Mouse (Mus musculus) cerebellum, adult 8-10 months (tissue): ENCODE measurements around the gene Trip10.

Experiments used
- DNase-seq: peaks from one replicate; pipeline ENCODE4 v3.0.0; 2022

Gene Trip10

DNA sequence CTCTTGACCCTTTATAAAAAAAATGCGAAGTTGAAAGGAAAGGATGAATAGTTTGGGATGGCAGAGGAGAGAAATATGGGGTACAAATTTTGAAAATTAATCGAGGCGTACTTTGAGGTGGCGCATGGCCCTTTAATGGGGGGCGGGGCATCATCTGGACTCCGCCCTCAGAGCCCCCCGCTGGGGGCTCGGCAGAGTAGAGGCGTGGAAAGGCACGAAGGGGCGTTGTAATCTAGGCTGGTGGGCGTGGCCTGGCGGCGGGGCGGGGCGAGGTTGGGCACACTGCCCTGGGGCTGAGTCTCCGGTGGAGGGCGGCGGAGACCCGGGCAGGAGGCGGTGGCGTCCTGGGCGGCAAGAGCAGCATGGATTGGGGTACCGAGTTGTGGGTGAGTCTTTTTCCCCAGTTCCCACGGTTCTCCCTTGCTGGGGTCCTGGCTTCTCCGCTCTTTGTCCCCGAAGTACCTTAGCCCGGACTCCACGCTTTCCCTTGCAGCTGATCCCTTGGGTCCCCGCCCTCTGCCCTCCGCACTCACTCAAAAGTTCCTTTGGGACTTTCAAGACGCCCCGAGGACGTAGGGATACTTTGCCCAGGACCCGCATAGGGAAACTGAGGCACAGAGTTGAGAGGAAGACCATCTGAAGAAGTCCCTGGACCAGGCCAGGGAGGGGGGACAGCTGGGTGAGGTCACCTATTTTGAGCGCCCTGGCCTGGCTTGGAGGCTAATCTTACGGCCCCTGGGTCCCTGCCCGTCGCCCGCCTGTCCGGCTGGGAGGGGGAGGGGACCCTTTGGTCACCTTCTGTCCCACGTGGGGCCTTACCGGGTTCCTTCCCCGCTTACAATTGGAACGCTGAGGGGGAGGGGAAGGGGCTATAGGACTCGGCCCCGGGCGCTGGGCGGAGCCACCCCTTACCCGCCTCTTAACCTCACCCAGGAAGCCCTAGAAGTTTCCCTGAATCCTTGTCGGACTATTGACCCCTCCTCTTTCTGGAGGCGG, at the start of gene Trip10:
Gene Trip10 (plus strand): TSS at position 270 of the 996 bp plus-strand sequence.
- DNase-seq = peak; percentile 88

DNA sequence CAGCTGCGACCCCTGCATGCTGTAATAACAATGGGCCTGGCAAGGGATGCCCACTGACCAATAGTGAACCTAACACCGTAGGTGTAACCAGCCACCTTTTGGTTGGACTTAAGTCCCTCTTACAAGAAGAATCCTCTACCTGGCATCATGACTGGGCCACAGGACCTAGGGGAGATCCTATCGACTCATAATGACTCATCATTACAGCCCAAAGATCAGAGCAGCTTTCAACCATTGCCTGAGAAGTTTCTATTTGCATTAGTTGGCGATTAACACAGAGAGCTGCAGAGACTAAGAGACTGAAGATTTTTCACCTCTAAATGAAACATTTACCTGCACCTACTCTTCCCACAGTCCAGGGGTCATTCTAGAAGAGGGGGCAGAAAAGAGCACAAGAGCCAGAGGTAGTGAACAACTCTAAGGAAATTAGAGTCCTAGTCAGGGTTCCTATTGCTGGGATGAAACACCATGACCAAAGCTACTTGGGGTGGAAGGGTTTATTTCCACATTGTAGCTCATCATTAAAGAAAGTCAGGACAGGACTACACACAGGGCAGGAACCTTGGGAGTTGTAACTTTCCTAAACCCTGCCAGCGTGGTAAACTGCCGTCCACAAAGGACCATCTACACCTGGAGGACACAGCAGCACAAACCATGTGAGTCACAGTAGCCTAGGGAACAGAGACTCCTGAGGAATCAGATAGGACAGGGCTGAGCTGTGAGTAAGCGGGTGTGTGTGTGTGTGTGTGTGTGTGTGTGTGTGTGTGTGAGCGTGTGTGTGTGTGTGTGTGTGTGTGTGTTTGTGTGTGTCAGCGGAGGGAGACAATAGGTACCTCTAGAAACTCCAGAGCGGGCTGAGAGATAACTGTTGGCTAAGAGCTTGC, 47.2 kb upstream of the Trip10 start:
- no peak for DNase-seq

DNA sequence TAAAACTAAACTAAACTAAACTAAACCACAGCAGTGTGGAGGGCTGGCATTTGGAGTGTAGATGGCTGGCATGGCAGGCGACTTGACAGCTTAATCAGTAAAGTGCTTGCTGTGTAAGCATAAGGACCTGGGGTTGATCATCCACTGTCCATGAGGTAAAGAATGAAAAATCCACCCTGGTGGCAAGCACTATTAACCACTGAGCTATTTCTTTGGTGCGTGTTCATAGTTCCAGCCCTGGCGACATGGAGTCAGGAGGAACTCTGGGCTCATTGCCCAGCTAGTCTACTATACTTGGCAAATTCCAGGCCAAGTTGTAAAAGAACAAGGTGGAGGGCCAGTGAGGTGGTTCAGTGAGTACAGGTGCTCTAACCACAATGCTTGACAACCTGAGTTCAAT, 41.3 kb upstream of the Trip10 start:
- no peak for DNase-seq

DNA sequence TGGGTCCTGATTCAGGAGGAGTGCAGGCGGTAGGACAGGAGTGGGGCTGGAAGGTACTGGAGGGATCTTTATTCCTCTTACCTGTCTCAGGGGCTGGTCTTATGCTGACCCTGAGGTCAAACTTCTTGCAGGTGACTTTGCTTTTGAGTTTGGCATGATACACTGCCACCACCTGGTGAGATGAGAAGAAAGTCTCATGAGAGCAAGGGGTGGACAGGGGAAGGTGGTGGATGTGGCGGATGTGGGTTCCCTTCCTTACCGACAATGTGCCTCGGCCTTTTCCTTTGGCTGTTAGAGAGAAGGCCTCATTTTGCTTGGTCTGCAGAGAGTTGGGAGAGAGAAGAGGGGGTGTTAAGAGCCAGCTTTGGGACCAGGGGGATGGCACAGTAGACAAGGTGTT, 39.9 kb upstream of the Trip10 start:
- DNase-seq = no peak

DNA sequence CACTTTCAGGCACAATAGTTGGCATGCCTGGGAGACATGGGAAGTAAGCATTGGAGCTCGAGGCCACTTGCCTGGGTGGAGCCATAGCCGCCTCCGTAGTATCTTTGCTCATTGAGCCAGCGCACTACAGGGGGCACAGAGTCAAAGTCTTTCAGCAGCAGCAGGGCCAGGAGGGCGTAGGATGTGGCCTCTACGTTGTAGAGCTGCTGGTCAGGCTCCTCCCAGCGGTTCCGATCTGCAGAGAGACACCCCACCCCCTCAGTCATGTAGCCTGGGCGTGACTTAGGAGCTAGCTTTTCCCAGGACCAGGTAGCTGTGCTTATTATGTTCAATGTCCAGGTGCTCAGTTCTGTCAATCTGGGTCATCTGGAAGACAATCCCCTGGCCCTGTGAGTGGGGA, 37.8 kb upstream of the Trip10 start:
- no peak for DNase-seq

DNA sequence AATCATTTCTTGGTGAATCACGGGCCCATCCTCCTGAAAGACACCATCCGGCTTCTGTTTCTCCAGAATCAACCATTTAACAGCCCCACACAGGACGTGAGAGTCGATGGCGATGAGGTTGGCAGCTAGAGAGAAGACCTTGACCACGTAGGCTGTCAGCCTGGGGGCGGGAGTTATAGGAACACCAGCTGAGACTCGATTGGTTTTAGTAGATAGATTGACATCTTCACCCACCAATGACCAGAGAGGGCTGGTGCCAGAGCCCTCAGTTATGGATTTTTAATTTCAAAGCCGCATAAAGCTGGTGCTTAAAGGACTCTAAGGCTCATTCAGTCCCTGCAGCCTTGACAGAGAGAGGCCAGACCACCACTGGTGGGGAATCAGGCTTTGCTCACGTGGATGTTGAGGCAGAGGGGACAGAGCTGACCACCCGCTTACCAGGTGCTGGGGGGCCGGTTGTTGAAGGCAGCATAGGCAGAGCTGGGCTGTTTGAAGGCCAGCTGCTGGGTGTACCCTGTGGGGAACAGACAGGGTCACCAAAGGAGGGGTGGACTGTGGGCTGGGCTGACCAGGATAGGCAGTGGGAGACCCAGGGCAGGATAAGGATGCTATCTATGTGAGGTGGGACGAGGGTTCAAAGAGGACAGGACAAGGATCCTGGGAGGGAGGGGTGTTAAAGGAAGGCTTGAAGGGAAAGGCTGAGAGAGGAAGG, 34.4 kb upstream of the Trip10 start:
- no peak for DNase-seq

DNA sequence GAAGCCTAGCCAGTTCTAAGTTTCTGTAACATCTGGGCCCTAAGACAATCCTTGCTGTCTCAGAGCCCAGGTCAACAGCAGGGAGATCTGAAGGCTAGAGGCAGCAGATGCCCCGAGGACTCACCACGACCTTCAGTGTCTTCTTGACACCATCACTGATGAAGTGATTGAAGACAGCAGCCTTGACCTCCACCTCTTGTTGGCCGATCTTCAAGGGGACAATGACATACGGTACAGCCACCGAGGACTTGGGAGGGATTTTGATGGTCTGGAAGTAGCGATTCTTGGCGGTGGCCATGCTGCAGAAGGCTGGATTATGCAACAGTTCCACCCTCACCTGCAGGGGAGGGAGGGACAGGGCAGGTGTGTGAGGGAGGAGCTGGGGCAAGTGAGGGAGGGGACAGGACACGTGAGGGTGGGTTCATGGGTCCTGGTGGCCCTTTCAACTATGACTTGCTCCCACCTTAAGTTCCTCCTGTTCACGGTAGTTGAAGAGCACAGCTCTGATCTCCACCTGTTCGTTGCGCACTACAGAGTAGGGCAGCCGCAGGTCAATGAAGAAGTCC, 30.8 kb upstream of the Trip10 start:
- DNase-seq = no peak

DNA sequence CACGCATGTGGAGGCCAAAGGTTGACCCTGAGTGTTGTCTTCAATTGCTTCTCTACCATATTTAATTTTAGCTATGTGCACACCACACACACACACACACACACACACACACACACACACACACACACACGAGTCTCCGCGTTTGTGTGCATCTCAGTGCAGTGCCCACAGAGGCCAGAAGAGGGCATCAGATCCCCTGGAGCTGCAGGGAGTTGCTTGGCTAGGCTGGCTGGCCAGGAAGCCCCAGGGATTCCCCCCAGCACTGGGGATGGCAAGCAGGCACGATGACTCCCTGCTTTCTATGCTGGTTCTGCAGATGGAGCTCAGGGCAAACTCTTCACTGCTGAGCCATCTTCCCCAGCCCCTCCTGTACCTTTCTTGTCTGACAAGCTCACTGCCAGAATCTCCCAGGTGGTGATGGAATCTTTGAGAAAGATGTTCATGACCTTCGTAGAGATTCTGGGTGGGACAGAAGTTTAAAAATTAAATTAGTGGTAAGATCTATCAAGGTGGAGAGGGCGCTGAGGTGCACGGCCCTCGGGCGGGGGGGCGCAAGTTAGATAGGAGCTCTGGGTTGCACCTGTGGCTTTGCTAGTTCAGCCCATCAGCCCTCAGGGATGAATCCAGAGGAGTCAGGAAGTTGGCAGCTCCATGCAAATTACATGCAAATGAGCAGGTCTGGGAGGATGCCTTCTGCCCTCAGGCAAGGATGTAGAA, 29.9 kb upstream of the Trip10 start:
- peak; percentile 54 for DNase-seq

DNA sequence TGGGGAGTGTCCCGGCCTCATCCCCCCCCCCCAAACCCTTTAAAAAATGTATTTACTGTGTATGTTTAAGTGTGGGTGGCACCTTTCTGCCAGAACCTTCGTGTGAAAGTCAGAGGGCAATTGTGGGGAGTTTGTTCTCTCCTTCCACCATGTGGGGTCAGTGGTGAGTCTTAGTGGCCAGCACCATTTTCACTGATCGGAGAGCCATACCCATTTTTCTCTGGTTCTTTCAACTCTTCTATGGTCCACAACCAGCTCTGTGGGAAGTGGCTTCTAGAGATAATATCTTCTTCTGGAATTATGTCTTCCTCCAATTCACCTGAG, 29.4 kb upstream of the Trip10 start:
- no peak for DNase-seq

DNA sequence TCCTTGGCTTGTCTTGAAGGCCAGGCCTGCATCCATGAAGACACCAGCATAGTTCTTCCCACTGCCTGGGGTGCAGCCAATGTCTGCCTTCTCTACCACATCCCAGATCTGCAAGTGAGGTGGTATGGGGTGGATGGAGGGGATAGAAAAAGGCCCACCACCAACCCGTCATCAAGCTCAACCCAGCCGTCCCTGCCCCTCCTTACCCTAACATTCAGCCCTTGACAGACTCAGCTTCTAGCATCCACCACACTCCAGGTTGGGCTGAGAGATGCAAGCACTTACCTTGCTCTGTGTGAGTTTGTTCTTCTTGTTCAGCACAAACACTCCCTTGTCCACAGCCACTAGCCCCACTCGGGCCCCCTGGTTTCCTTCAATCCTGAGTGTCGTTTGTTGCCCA, 27.3 kb upstream of the Trip10 start:
- no peak for DNase-seq

DNA sequence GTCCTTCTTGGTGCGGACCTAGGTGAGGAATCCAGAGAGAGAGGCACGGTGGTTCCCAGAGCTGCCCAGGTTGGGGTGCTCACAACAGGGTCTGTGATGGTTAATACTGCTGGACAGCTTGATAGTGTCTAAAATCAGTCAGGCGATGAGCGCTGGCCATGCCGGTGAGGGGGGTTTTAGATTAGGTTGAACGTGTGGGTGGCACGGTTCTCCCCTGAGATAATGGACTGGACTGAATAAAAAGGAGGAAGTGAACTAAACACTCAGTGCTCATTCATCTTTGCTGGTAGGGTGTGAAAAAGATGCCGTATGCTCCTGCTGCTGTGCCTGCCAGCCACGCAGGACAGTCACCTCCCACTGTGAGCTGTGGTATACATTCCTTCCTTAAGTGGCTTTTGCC, 25.9 kb upstream of the Trip10 start:
- DNase-seq = no peak

DNA sequence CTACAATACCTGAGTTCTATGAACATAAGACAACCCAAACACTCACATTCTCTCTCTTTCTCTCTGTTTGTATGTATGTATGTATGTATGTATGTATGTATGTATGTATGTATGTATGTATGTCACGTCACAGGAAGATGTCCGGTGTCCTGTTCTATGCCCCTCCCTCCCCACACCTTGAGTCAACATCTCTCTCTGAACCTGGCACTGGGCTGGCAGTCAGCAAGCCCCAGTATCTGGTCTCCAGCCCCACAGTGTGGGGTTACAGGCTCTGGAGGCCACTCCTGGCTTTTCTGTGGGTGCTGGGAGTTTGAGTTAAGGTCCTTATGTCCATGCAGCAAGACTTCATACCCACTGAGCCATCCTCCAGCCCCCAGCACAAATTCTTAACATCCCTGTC, 21.8 kb upstream of the Trip10 start:
- no peak for DNase-seq

DNA sequence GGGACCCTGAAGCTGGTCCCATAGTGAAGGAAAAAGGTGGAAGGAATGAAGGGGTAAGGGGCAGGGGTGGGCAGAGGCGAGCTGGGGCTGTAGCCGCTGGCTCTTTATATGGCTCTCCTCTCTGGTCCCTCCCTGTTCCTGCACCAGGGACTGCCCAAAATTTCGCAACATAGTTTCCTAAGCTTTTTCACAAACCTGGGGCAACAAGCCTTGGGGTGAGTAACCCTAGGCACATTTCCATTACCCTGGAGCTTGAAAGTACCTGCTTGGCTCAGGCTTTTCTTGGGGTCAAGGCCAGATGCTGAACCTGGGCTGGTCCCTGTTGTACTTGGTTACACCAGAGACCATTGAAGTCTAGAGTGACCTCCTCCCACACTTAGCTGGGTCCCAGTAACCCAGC, 21.2 kb upstream of the Trip10 start, which contains the start of gene C3:
Gene C3 (minus strand): TSS at position 123 of the 400 bp plus-strand sequence.
- no peak for DNase-seq

DNA sequence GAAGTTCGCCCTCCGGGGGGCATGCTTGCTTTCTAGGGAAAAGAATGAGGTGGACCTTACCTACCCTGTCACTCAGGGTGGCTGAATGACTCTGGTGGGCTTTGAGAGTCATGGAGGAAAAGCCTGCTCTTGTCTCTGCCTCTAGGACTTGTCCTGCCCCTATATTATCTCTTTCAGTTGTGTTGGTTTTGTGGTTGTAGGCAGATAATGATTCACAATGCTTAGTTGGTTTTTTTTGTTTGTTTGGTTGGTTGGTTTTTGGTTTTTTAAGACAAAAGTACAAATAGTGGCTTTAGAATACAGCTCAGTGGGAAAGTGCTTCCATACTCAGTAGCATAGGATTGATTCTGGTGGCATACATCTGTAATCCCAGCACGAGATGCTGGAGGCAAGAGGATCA, 20.4 kb upstream of the Trip10 start:
- DNase-seq = no peak

DNA sequence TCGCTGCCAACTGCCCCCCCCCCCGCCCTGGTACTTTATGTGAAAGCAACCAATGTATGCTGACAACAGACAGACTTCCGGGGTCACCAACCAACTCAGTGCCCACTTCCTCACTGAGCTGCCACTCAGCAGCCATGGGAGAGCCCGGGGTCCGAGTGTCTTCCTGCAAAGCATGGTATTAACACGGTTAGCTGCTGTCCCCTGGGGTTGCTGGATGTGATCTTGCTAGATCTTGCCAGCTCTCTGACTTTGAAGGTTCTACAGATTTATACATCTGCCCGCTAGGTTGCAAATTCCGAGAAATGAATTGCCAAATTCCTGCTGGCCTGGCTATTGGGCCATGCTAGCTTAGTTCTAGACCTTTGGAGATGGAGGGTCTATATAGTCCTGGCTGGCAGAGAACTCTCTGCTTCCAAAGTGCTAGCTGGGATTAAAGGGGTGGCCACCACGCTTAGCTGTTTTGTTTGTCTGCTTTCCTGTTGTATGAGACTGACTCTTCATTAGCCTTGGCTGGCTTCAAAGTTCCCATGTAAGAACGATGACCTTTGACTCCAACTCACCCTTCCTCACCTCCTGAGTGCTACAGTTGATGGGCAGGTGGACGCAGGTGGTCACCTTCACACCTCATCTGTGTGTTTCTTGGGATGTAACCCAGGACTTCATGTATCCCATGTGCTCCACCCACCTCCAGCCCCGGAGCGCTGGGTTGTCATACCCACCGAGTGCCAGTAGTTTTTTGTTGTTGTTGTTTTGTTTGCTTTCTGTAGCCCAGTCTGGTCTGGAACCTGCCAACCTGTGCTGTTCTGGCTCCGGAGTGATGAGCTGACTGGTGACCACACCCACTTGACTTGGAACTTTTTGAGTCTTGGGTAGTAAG, 19.2 kb upstream of the Trip10 start:
- no peak for DNase-seq

DNA sequence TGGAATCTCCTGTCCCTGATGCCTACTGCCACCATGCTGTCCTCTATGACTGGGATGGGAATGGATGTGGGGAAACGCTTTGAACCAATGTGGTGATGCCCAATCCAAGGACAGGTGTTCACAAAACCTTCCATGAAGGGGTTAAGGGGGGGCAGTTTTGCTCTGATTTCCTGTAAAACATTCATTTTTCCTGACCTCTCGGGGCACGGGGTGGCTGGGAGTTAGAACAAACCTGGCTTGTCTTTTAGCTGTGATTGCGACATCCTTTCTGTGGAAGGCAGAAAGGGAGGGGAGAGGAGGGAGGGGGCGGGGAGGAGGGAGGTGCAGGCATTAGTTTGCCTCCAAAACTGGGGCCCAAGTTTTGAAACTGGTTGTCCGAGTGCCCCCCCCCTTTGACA, 18.5 kb upstream of the Trip10 start:
- no peak for DNase-seq

DNA sequence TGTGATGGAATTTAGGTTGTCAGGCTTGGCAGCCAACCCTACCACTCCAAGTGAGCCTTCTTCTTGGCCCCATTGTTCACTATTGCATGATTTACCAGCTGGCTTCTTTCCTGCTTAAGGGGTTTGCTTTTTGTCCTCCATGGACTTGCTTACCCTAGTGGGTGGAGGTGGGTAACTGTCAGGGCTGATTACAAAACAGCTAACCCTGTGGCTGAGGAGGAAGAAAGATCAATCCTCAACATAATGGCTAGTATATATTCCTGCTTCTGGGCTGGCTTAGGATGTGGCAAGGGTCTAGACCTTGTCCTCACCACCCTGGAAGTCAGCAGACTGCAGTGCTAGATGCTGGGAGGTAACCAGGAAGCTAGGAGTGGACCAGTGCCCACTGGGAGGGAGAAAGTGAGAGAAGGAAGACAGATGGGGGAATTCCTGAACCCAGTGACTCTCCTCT, 17.9 kb upstream of the Trip10 start:
- DNase-seq = no peak

DNA sequence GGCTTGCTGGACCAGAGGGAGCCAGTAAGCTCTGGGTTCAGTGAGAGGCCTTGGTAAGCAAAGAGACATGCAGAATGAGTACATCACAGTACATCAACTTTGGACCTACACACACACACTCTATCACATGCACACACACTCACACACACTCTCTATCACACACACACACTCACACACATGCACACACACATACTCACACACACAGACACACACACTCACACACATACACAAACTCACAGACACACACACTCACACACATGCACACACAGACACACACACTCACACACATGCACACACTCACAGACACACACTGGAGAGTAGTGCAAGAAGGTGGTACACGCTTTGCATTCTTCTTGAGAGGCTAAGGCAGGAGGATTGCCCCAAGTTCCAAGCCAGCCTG, 17.1 kb upstream of the Trip10 start:
- no peak for DNase-seq

DNA sequence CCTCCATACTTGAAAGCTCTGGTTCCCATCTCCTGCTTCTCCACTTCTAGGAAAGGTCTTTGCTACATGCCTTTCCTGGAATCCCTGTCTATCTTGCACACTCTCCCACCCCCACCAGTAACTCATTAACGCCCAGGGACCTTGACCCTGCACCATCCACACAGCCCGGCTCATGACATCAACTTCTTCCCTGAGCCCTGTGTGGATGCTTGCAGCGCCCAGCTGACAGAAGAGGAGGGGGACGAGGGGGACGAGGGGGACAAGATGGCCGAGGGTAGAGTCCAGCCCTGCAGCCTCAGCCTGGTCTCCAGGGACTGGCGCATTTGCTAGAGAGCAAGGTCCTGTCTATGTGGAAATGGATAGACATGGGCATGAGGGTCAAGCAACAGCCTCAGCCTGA, 16.2 kb upstream of the Trip10 start:
- DNase-seq = no peak

DNA sequence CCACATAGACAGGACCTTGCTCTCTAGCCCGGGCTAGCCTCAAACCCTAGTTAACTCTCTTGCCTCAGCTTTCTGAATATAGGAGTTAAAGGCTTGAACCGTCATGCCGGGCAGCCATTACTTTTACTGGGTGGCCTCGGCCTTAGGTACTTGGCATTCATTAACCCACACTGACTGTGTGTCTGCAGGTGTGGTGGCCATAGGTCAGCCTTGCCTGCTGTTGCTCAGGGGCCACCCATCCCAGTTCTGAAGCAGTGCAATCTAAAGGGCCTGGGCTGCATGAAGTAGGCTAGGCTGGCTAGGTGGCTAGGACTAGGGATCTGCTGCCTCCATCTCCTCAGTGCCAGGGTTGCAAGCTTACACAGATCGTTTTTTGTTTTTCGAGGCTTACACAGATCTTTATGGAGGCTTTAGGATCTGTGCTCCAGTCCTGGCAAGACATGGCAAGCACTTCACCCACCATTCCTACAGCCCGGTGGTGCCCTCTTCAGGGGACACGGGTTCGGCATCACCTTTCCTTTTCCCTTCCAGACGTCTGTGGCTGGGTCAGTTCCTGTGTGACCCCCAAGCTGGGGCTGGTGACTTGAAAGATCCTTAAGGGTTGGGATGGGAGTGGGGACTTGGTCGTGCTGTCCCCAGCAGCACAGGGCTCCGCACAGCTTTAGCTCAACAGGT, 14.9 kb upstream of the Trip10 start:
- no peak for DNase-seq
